Mouse (Mus musculus): ENCODE measurements around the gene Pde2a.

GRCm38 (mm10) chr7:101453296-101453695, 31.8 kb downstream of the Pde2a start:
- no peak for TF ChIP-seq GATA1 (IDR thresholded peaks at IDR 0.05; ENCODE audit: low read length)
- no peak for TF ChIP-seq TAL1 (IDR thresholded peaks at IDR 0.05; ENCODE audit: low read length)

Data from erythroblast, embryonic 14.5 days (primary cell).